Mouse (Mus musculus): ENCODE data around the gene Gm42791. TPM values are rescaled to one million over a fixed set of nuclear protein-coding genes. Genes with fewer than 3 reads are reported as not detected.

The Gm42791 gene
- total and polyA plus RNA-seq, 2 experiments from 2014 or later = 5.7 TPM; not detected in 1

DNA sequence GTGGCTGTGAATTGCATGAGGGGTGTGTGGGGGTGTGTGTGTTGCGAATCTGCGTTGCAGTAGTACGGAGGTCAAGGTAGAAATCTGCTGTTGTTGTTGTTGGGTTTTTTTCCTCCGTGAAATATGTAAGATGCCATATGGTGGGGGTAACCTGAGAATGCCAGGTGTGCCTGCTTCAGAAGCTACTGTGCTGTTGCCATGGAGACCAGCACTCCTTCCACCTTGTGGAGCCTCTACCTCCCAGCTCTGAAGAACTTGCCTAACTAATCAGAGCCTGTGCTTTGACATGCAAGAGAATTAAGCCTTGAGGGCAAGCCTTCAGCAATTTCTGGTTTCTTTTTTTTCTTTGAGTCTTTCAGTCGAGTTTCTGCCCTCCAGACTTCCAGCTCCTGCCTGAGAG lies 140.8 kb downstream of the Gm42791 start:
- no peaks in the 10 kb centered on the region for H3K27me3 ChIP-seq (ENCODE audit: insufficient read depth, low read length)
- H3K27ac ChIP-seq (ENCODE audit: low read depth, low read length) = no peak overlapping the region
- H3K4me3 ChIP-seq (ENCODE audit: low read depth, low read length) = no peak overlapping the region
- H3K36me3 ChIP-seq (ENCODE audit: insufficient read depth) = no peaks in the 10 kb centered on the region
- no peak overlapping the region for H3K9ac ChIP-seq
- H3K9me3 ChIP-seq (ENCODE audit: low read length) = no peaks in the 10 kb centered on the region
- ATAC-seq = peak; percentile 79; the same call in 1 of the 2 replicates
- peak; percentile 65 for DNase-seq
- no peak overlapping the region for H3K4me2 ChIP-seq (ENCODE audit: low read depth)
- WGBS = 33% methylated on average over 5 of the region's 5 CpGs
- no peak for TF ChIP-seq CTCF (IDR thresholded peaks at IDR 0.05; ENCODE audit: low read depth)
- no peaks in the 10 kb centered on the region for H3K4me1 ChIP-seq (ENCODE audit: insufficient read depth)

DNA sequence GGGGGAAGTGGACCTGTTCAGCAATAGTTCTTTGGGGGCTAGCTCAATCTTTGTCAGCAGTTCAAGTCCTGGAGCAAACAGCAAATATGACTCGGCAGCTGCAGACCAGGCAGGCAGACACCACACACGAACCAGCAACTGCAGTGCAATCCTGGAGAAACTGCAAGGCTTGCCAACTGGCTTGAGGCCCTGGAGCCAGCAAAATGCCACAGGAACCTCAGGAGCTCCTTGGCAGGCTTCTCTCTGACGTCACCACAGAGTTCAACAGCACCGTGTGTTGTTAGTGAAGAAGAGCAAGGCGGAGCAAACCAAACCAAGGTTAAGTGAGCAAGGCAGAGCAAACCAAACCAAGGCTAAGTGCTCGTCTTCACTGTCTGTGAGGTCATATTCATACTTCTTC lies 145.4 kb downstream of the Gm42791 start:
- Histone ChIP-seq H3K4me1 (ENCODE audit: insufficient read depth) (no peaks in the 10 kb centered on the region), H3K9me3 (ENCODE audit: low read length) (no peaks in the 10 kb centered on the region), H3K27ac (ENCODE audit: low read depth, low read length) (no peak overlapping the region), H3K27me3 (ENCODE audit: insufficient read depth, low read length) (no peaks in the 10 kb centered on the region), H3K4me3 (ENCODE audit: low read depth, low read length) (no peak overlapping the region), H3K4me2 (ENCODE audit: low read depth) (no peak overlapping the region), H3K9ac (no peak overlapping the region), H3K36me3 (ENCODE audit: insufficient read depth) (no peaks in the 10 kb centered on the region)
- WGBS = 67% methylated on average over 6 of the region's 6 CpGs
- no peak for TF ChIP-seq CTCF (IDR thresholded peaks at IDR 0.05; ENCODE audit: low read depth)
- no peak for DNase-seq
- ATAC-seq = no peak

DNA sequence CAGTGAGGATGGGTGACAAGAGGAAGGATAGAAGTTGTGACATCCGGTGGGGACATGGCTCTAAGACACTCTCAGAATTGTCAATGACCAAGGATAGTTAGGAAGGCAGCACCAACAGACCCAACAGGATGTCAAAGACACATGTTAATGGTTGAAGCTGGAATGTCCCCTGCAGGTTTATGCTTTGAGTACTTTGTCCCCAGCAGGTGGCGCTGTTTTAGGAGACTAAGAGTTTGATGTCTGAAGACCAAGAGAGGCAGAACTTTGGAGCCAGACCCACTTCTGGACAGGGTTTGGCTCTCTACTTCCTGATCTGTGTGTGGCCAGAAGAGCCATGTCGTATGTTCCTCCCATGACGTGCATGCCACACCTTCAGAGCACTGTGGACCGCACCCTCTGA lies 147.9 kb downstream of the Gm42791 start:
- H3K9me3 ChIP-seq (ENCODE audit: low read length) = no peaks in the 10 kb centered on the region
- H3K9ac ChIP-seq = no peak overlapping the region
- TF ChIP-seq CTCF (IDR thresholded peaks at IDR 0.05; ENCODE audit: low read depth) = peak; percentile 25
- DNase-seq (no peak), ATAC-seq (no peak)
- no peaks in the 10 kb centered on the region for H3K36me3 ChIP-seq (ENCODE audit: insufficient read depth)
- no peak overlapping the region for H3K27ac ChIP-seq (ENCODE audit: low read depth, low read length)
- 98% methylated on average over 5 of the region's 5 CpGs for WGBS
- H3K27me3 ChIP-seq (ENCODE audit: insufficient read depth, low read length) = no peaks in the 10 kb centered on the region
- no peaks in the 10 kb centered on the region for H3K4me1 ChIP-seq (ENCODE audit: insufficient read depth)
- H3K4me3 ChIP-seq (ENCODE audit: low read depth, low read length) = no peak overlapping the region
- no peak overlapping the region for H3K4me2 ChIP-seq (ENCODE audit: low read depth)

Other genes with a start within 250 kb of the Gm42791 start
- 45.0 and 47.9 TPM in 2 replicates for gene Katnal1, start 65.8 kb downstream of the Gm42791 start, total RNA-seq (2014; rRNA removed)
- 18.0 and 24.0 TPM in 2 replicates for gene Katnal1, start 65.8 kb downstream of the Gm42791 start, polyA plus RNA-seq (2015; fragmentation: Nextera tagmentation; extraction: Ambion mirVana)
- gene Uspl1, start 189.2 kb upstream of the Gm42791 start, total RNA-seq (2014; rRNA removed) = 61.3 and 63.6 TPM in 2 replicates
- gene Uspl1, start 189.2 kb upstream of the Gm42791 start, polyA plus RNA-seq (2015; fragmentation: Nextera tagmentation; extraction: Ambion mirVana) = 37.3 and 41.8 TPM in 2 replicates
- 446 and 559 TPM in 2 replicates for gene Hmgb1, start 189.3 kb upstream of the Gm42791 start, total RNA-seq (2014; rRNA removed)
- 836 and 892 TPM in 2 replicates for gene Hmgb1, start 189.3 kb upstream of the Gm42791 start, polyA plus RNA-seq (2015; fragmentation: Nextera tagmentation; extraction: Ambion mirVana)

Measured in forebrain, postnatal 0 days (tissue).